Mouse (Mus musculus) layer of hippocampus, adult 2 months (tissue): Measurements from ENCODE around the gene Gm45808. TPM values are rescaled to one million over a fixed set of nuclear protein-coding genes. Genes with fewer than 3 reads are reported as not detected.
"Not testable (repeated sequence)": the region's sequence is repeated elsewhere in the genome, so short reads cannot be mapped to it uniquely, and the experiment has no call there.

Source experiments
- DNase-seq, 2 experiments: peaks; one replicate each; pipeline ENCODE4 v3.0.0; 2022; ENCODE audit warnings: low spot score in 2 of 2
- H3K27ac ChIP-seq: fragments of 200-600 bp; 2 replicates; pipeline ENCODE4 v1.8.1; 2022
- H3K4me3 ChIP-seq: fragments of 200-600 bp; 2 replicates; pipeline ENCODE4 v1.8.1; 2022; ENCODE audit warnings: mild to moderate bottlenecking
- CTCF ChIP-seq: fragments of 200-600 bp; conservative IDR thresholded peaks from 2 replicates; pipeline ENCODE4 v1.8.1; 2022; ENCODE audit warnings: antibody characterized with exemption, mild to moderate bottlenecking, moderate library complexity
- total RNA-seq, 2 experiments: library from RNA; stranded (reverse); gene quantifications; 2 replicates each; pipeline ENCODE4 v1.2.3; 2021

The Gm45808 gene
- total RNA-seq, 2 experiments from 2014 or later, result 2.1 to 3.1 TPM

GRCm38 (mm10) chr7:45478774-45479173, 7.8 kb downstream of the Gm45808 start:
- no peak overlapping the region for H3K4me3 ChIP-seq
- DNase-seq, result no peak
- no peak overlapping the region for H3K27ac ChIP-seq
- TF ChIP-seq CTCF, result no peak

- DNase-seq, result peak; percentile 54 to 57
- Histone ChIP-seq H3K4me3 (no peak overlapping the region), H3K27ac (no peak overlapping the region)
- TF ChIP-seq CTCF, result peak; percentile 81
Observed at GRCm38 (mm10) chr7:45477003-45477402, 9.6 kb downstream of the Gm45808 start.

- no peak for DNase-seq
- TF ChIP-seq CTCF, result no peak
- H3K27ac ChIP-seq, result no peak overlapping the region
- no peak overlapping the region for H3K4me3 ChIP-seq
Observed at GRCm38 (mm10) chr7:45476453-45476852, 10.2 kb downstream of the Gm45808 start.

DNA sequence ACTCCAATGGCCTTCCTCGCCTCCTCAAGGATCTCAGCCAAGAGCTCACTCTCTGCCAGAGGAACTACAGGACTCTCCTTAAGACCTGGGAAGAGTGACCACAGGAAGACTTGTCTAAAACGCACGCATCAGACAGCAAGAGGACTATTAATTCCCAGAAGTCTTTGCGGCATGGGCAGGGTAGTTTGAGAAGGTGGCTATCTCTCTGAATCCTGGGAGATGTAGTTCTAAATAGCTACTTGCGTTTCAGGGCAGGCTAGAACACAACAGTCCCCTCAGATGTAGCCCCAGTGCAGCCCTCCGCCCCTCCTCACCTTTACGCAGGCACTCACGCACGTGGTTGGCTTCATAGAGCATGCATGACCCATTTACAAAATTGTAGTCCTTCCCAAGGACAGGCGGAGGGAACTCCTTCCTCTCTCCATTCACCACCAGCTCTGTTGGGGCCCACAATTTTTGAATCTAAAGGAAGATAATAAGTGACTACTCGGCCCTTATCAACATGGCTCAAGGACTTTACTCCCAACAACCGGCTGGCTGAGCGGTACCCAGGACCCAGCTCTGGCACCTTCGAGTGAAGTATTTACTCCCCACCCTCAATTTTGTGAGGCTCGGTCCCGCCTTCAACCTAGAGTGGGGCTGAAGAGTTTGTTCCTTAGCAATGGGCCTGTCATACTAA, 11.2 kb downstream of the Gm45808 start:
- H3K4me3 ChIP-seq, result peak overlapping the region; percentile 53
- DNase-seq, result peak in 1 of 2 experiments; percentile 57
- TF ChIP-seq CTCF, result no peak
- peak overlapping the region; percentile 54 for H3K27ac ChIP-seq

DNA sequence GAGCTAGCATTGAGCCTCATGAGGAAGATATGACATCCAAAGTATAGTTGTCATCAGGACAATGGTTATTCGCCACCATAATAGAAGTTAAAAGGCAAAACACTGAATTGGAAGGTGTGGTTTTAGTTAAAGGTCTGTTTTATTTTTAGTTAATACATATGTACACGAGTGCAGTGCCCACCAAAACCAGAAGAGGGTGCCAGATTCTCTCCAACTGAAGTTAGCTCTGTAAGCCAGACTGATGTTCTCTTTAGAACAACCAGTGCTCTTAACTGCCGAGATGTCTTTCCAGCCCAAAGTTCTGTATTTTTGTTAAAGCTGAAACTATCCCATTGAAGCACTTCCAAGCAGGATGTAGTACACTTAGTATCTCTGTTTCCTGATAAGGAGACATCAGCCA, 15.7 kb downstream of the Gm45808 start:
- Histone ChIP-seq H3K4me3 (no peak overlapping the region), H3K27ac (no peak overlapping the region)
- peak; percentile 53 to 76 for DNase-seq
- peak; percentile 98 for TF ChIP-seq CTCF

DNA sequence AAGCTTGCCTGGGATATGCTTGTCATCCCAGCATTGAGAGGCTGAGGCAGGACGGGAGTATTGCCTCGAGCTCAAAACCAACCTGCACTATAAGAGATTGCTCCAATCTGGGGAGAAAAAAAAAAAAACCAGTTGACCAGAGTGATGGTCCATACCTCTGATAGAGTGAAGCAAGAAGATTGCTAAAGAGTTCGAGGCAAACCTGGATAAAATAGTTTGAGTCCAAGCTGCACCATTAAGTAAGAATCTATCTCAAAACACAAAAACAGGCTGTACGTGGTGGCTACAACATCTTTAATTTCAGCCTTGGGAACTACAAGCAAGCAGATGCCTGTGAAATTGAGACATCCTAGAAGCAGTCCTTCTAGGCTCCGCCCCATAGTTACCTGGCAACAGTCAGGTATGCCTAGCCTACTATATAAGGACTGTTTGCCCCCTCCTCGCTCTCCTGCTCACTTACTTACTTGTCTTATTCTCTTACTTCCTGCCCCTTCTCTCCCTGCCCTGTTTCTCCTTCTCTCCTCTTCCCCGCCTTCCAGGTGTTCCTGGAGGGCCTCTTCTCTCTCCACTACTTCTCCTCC, 19.4 kb downstream of the Gm45808 start:
- DNase-seq, result no peak
- Histone ChIP-seq H3K4me3 (peak overlapping the region; percentile 75), H3K27ac (peak overlapping the region; percentile 96)
- no peak for TF ChIP-seq CTCF

DNA sequence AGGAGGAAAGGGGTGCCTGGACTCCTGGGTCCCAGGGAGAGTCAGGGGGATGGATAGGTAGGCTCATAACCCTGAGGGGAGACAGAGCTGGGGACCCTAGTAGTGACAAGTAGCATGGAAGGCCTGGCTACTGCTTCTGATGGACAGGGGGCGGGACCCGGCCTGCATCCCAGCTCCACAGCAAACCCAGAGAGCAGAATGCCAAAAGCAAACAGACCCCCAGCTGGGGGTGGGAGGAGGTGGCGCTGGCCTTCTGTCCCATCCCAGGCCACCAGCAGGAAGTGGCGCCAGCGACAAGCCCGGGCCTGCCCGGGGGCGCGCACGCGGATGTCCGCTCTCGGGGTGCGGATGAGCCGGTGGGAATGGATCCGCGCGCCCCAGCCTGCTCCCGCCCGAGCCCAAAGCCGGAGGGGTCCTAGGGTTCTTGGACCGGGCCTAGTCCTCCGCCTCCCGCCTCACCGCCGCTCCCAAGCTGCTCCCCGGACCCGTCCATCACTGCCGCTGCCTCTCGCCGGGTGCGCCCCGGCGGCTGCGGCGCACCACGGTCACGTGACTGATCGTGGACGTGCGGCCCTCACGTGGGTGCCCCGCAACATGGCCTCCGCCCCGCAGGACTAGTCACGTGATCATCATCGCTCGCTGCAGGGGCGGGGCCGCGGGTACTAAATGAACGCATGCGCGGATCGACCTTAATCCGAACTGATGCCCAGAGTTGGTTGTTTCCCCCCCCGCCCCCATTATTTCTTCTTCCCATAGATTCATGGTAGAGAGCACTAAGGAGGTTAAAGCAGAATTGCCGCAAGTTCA, 20.1 kb downstream of the Gm45808 start, which contains the start of gene Bax:
Bax (minus strand) TSS at position 616 of the 807 bp plus-strand sequence.
- peak; percentile 96 for DNase-seq
- peak within 1 kb of the TSS; percentile 75 for H3K4me3 ChIP-seq
- H3K27ac ChIP-seq, result peak within 1 kb of the TSS; percentile 96
- TF ChIP-seq CTCF, result peak; percentile 23; the same call in 1 of the 2 replicates

- Histone ChIP-seq H3K4me3 (peak overlapping the region; percentile 75), H3K27ac (peak overlapping the region; percentile 96)
- peak; percentile 48 for TF ChIP-seq CTCF
- DNase-seq, result no peak
Observed at GRCm38 (mm10) chr7:45465549-45465948, 21.1 kb downstream of the Gm45808 start.

DNA sequence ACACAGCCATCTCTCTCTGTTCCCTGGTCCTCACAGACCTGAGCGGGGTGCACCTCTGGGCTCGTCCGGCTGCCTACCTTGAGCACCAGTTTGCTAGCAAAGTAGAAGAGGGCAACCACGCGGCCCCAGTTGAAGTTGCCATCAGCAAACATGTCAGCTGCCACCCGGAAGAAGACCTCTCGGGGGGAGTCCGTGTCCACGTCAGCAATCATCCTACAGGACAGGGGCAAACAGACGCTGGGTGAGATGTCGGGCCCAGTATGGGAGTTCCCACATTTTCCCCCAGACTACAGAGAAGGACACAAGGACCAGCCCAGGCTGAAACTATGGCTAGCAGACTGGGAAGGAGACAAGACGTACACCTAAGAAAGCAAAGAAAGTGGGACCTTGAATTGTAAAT, 21.5 kb downstream of the Gm45808 start:
- TF ChIP-seq CTCF, result no peak
- peak overlapping the region; percentile 75; the same call in 1 of the 2 replicates for H3K4me3 ChIP-seq
- DNase-seq, result no peak
- H3K27ac ChIP-seq, result peak overlapping the region; percentile 96; the same call in 1 of the 2 replicates

GRCm38 (mm10) chr7:45463987-45464778, 22.4 kb downstream of the Gm45808 start:
- no peak overlapping the region for H3K27ac ChIP-seq
- TF ChIP-seq CTCF, result no peak
- no peak for DNase-seq
- no peak overlapping the region for H3K4me3 ChIP-seq

DNA sequence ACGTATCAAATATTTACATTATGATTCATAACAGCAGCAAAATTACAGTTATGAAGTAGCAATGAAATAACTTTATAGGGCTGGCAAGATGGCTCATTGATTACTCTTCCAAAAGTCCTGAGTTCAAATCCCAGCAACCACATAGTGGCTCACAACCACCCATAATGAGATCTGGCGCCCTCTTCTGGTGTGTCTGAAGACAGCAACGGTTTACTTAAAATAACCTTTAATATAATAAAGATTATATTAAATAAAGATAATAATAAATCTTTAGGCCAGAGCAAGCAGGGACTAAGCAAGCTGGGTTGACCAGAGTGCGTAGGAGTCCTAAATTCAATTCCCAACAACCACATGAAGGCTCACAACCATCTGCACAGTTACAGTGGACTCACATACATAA, 23.7 kb downstream of the Gm45808 start:
- not testable (repeated sequence) for DNase-seq, H3K27ac ChIP-seq, H3K4me3 ChIP-seq
- TF ChIP-seq CTCF, result peak; percentile 72

- no peak for DNase-seq
- H3K4me3 ChIP-seq, result no peak overlapping the region
- H3K27ac ChIP-seq, result no peak overlapping the region
- TF ChIP-seq CTCF, result no peak
Observed at GRCm38 (mm10) chr7:45462325-45462724, 24.3 kb downstream of the Gm45808 start.

DNA sequence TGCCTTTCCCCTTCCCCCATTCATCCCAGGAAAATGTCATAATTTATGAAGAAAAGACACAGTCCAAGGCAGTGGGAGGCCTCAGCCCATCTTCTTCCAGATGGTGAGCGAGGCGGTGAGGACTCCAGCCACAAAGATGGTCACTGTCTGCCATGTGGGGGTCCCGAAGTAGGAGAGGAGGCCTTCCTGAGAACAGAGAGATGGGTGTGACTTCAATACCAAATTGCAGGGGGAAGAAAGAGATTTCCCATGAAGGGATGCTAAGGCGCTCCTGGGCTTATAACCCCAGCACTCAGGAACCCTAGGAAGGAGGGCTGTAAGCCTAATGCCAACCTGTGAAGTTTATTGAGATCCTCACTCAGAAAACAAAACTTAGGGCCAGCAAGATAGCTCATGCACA, 24.8 kb downstream of the Gm45808 start:
- DNase-seq, result no peak
- H3K27ac ChIP-seq, result no peak overlapping the region
- no peak for TF ChIP-seq CTCF
- H3K4me3 ChIP-seq, result no peak overlapping the region
